Mouse (Mus musculus) megakaryocyte, embryonic 14.5 days (primary cell): ENCODE measurements around the gene Hexim1.

ENCODE experiments used
- FLI1 ChIP-seq: IDR thresholded peaks from 2 replicates; pipeline ENCODE4 v1.6.1; 2012; ENCODE audit warnings: low read length, inconsistent platforms, mixed read lengths
- GATA1 ChIP-seq: IDR thresholded peaks from 3 replicates; pipeline ENCODE4 v1.6.1; 2012; ENCODE audit warnings: mixed read lengths, low read length, inconsistent platforms, borderline replicate concordance

DNA sequence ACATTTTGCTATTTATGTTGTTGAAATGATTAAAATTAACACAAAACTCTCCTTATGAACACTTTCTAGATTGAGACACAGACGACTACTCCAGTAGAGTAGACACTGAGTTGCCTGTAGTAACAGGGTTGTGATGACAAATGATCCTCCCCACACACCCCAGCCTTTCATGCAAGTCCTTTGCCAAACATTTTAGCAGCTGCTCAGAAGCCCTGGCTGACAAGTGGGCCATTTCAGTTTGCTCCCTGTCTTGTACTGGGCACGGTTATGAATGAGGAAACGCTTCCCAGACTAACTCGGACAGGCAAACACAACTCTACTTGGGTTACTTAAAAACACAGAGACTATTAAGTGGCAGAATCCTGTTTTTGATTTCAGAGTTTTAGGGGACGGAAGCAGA, 4.3 kb downstream of the Hexim1 start:
- TF ChIP-seq GATA1 (no peak), FLI1 (no peak)
